Mouse (Mus musculus): ENCODE measurements at regions not wholly inside any gene's neighbourhood (a gene's known extent, or its start where the extent isn't known, plus 50 kb on each side); places are given as distances from the start of the nearest gene placed in this dataset.

DNA sequence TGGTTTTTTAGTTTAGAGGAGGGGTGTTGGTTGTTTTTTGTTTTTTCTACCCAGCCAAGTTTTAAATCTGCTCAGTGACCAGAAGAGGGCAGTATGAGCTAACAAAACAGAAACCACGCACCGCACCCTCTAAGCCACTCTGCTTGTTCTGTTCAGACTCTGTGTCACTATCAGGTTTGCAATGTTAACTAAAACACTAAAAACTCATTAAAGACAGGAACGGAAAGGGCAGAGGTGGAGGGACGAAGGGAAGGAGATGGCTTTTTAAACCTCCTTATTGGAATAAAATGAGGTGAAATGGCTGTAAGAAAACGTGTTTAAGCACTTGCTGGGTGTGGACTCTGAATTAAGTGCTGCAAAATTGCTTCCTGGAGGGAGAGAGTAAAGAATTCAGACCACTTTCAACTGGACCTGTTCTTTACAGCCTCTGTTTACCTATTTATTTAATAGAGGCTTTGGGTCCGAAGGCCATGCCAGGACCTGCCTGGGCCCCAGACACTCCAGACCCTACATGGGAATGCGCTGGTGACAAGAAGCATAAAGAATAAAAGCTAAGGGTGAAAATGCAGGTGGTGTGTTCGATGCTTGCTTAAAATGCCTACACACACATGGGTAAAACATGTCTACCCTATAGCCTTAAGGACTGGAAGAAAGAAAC lies 116.1 kb upstream of the Olig3 start:
- TF ChIP-seq POLR2A (IDR thresholded peaks at IDR 0.05; ENCODE audit: low read depth, low read length) (no peak), CTCF (IDR thresholded peaks at IDR 0.05; ENCODE audit: borderline replicate concordance, insufficient read depth, low read length) (peak; percentile 22; the same call in 1 of the 2 replicates)
